Mouse (Mus musculus): ENCODE measurements around the gene Socs7.
A peak's percentile ranks its signal among the peaks of the same experiment; 100 is the strongest.
"Not testable (repeated sequence)": the region's sequence is repeated elsewhere in the genome, so short reads cannot be mapped to it uniquely, and the experiment has no call there.

Gene Socs7

GRCm38 (mm10) chr11:97361948-97362648, at the start of gene Socs7:
Socs7 (plus strand) TSS chr11:97362551.
- peak; percentile 90 to 93 for DNase-seq (ENCODE audit: low spot score in 2 of 2)

DNA sequence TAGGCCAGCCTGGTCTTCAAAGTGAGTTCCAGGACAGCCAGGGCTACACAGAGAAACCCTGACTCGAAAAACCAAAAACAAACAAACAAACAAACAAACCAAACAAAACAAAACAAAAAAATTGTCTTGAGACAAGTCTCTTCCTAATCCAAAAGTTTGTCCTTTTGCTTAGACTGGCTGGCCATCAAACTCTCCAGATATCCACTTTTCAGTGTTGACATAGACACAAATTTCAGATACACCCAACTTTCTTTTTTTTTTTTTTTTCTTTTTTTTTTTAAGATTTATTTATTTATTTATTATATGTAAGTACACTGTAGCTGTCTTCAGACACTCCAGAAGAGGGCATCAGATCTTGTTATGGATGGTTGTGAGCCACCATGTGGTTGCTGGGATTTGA, 49.5 kb upstream of the Socs7 start:
- not testable (repeated sequence) for DNase-seq (ENCODE audit: low spot score in 2 of 2)

DNA sequence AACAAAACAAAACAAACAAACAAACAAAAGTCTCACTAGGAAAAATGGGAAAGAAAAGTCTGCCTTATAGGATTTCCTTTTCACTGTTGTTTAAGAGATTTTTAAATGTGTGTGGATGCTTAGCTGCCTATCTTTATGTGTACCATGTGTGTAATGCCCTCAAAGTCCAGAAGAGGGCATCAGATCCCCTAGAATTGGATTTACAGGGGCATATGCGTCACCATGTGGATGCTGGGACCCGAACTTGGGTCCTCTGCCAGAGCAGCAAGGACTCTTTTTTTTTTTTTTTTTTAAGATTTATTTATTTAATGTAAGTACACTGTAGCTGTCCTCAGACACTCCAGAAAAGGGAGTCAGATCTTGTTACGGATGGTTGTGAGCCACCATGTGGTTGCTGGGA, 48.2 kb upstream of the Socs7 start:
- no peak for DNase-seq (ENCODE audit: low spot score in 2 of 2)

- DNase-seq (ENCODE audit: low spot score in 2 of 2) = no peak
Observed at GRCm38 (mm10) chr11:97314751-97315503, 47.4 kb upstream of the Socs7 start.

- DNase-seq (ENCODE audit: low spot score in 2 of 2) = peak; percentile 97 to 100
Observed at GRCm38 (mm10) chr11:97315504-97316503, 46.5 kb upstream of the Socs7 start, which contains the start of gene Mrpl45. Mrpl45 (plus strand) TSS chr11:97315716.

DNA sequence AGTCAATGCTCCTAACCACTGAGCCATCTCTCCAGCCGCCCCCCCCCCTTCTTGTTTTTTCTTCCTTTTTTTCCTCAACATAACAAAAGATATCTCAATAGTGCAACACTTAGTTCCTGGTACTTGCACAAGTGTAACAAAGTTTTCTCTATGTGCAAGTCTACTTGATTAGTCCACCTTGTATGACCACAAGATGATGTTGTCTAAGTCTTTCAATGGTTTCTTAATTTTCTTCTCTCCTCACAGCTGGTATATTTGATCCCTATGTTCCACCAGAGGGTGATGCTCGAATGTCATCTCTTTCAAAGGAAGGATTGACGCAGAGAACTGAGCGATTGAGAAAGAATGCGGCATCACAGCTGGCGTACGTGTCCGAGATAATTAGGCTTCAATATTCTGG, 41.2 kb upstream of the Socs7 start:
- no peak for DNase-seq (ENCODE audit: low spot score in 2 of 2)

GRCm38 (mm10) chr11:97321894-97322600, 40.3 kb upstream of the Socs7 start:
- DNase-seq (ENCODE audit: low spot score in 2 of 2) = not testable (repeated sequence)

GRCm38 (mm10) chr11:97325224-97325623, 37.1 kb upstream of the Socs7 start:
- DNase-seq (ENCODE audit: low spot score in 2 of 2) = no peak

DNA sequence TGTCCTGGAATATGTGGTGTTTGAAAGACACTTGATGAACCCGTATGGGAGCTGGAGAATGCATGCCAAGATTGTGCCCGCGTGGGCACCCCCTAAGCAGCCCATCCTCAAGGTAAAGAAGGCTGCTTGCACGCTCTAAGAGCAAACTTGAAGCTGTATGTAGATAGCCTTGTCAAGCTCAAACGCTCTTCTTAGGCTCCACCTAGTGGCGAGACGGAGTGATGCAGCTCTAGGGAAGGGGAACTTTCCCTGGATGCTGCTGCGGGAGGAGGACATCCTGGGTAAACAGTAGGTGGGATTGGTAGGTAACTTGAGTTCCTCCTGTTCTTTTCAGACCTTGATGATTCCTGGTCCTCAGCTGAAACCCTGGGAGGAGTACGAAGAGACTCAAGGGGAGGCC, 34.2 kb upstream of the Socs7 start:
- DNase-seq (ENCODE audit: low spot score in 2 of 2) = peak; percentile 62 to 68

DNA sequence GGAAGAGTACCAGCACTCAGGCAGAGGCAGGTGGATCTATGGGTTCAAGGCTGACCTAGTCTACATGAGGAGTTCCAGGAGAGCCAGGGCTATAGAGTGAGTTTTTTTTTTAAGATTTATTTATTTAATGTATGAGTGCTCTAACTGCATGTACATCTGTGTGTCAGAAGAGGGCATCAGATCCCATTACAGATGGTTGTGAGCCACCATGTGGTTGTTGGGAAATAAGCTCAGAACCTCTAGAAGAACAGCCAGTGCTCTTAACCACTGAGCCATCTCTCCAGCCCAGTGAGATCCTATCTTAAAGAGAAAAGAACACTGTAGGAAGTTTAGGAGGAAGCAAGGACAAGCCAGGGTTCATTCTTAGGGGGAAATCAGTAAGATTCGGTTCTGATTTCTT, 32.0 kb upstream of the Socs7 start:
- DNase-seq (ENCODE audit: low spot score in 2 of 2) = no peak

- DNase-seq (ENCODE audit: low spot score in 2 of 2) = no peak
Observed at GRCm38 (mm10) chr11:97331231-97332190, 30.8 kb upstream of the Socs7 start.

GRCm38 (mm10) chr11:97333044-97333443, 29.3 kb upstream of the Socs7 start:
- DNase-seq (ENCODE audit: low spot score in 2 of 2) = no peak

DNA sequence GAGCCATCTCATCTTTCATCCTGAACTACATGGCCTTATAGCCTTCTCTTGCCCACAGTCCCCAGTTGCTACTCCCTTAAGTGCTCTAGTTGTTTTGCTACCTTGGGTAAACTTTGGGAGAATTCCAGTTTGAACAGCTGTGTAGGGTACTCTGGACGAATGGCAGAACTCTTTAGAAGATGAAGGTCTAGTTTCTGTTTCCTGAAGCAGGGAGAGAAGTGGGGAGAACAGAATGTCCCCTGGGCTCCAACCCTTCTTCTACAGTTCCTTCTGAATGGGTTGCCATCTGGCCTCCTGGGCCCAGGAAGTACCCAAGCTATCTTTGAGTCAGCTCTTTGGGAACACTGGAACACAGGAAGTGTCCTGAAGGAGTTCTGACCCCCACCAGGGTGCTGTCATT, 28.5 kb upstream of the Socs7 start:
- no peak for DNase-seq (ENCODE audit: low spot score in 2 of 2)

DNA sequence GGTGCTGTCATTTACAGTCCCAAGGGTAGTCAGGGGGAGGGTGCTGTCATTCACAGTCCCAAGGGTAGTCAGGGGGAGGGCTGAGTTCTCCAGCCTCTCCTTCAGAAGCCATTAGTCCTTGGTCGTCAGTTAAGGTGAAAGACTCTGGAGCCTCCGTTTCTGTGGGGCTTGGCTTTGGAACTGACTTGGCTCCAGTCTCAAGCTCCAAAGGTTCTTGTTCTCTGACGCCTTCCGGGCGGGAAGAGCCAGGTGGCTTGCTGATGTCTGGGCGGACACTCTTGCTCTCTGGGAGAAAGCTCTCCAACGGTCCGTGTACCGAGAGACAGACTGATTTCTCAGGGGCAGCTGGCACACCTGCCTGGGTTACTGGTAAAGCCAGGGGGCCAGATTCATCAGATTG, 28.0 kb upstream of the Socs7 start:
- no peak for DNase-seq (ENCODE audit: low spot score in 2 of 2)

GRCm38 (mm10) chr11:97336238-97336637, 26.1 kb upstream of the Socs7 start:
- DNase-seq (ENCODE audit: low spot score in 2 of 2) = no peak

DNA sequence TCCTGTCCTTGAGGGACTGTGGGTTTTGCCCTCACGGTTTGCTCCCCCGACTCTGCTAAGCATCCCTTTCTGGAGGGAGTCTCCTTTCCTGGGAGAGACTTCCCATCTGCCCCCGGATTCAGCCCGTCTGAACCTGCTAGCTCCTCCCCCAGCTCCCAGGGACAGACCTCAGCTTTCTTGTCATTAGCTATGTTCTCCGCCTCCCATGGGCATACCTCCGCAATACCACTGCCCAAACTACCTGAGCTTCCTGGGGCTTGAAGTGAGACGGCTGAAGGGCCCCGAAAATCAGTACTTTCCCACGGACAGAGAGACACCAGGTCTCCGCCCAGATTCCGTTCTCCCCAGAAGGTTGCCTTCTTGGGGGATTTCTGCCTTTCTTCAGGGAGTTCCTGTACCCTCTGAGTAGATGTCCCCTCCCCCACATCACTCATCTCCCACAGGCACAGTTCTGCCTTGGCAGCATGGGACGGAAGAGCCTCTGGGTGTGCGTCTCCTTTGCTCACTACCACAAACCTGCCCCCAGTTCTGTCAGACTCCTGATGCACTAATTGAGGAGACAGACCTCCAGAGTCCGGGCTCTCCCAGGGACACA, 25.5 kb upstream of the Socs7 start:
- DNase-seq (ENCODE audit: low spot score in 2 of 2) = no peak

- DNase-seq (ENCODE audit: low spot score in 2 of 2) = no peak
Observed at GRCm38 (mm10) chr11:97337363-97337762, 25.0 kb upstream of the Socs7 start.

GRCm38 (mm10) chr11:97338302-97338976, 23.9 kb upstream of the Socs7 start:
- no peak for DNase-seq (ENCODE audit: low spot score in 2 of 2)

- DNase-seq (ENCODE audit: low spot score in 2 of 2) = peak; percentile 21 to 46
Observed at GRCm38 (mm10) chr11:97338977-97339315, 23.4 kb upstream of the Socs7 start.

Data from frontal cortex, postnatal 36 days (tissue).